Mouse (Mus musculus): ENCODE results near the gene Zmym1. TPM values are rescaled to one million over a fixed set of nuclear protein-coding genes. Genes with fewer than 3 reads are reported as not detected.

The Zmym1 gene
- polyA plus RNA-seq, 1 experiment: 1.6 TPM

- Histone ChIP-seq H3K79me2 (ENCODE audit: control insufficient read depth, insufficient read depth) (no peaks in the 10 kb centered on the region), H3K27me3 (ENCODE audit: control insufficient read depth, insufficient read depth, insufficient read length) (no peaks in the 10 kb centered on the region), H3ac (ENCODE audit: control insufficient read depth, insufficient read length) (no peak overlapping the region), H3K4me3 (no peak overlapping the region), H3K36me3 (ENCODE audit: control insufficient read depth, insufficient read depth) (peaks cover 25% of the 10 kb centered on the region), H3K4me2 (ENCODE audit: low read depth) (no peak overlapping the region)
- no peak for TF ChIP-seq MAX (IDR thresholded peaks at IDR 0.05; ENCODE audit: low read depth)
- no peak for TF ChIP-seq POLR2AphosphoS2 (IDR thresholded peaks at IDR 0.05; ENCODE audit: insufficient read length, low read depth)
- no peak for TF ChIP-seq TCF3 (IDR thresholded peaks at IDR 0.05; ENCODE audit: insufficient read length, low read depth)
- no peak for TF ChIP-seq E2F4 (IDR thresholded peaks at IDR 0.05; ENCODE audit: insufficient read depth)
- no peak for TF ChIP-seq CEBPB (IDR thresholded peaks at IDR 0.05; ENCODE audit: insufficient read depth, poor library complexity, severe bottlenecking)
- TF ChIP-seq SRF (IDR thresholded peaks at IDR 0.05; ENCODE audit: control insufficient read depth, insufficient read length, low read depth): no peak
- no peak for TF ChIP-seq MYOG (IDR thresholded peaks at IDR 0.05; ENCODE audit: control insufficient read depth in 1 of 3, insufficient read depth in 1 of 3, insufficient read length in 2 of 3, low read depth in 2 of 3)
- TF ChIP-seq MYOD1 (IDR thresholded peaks at IDR 0.05; ENCODE audit: control insufficient read depth in 1 of 3, insufficient read length in 2 of 3, low read depth in 2 of 3): no peak
- no peak for TF ChIP-seq USF1 (IDR thresholded peaks at IDR 0.05; ENCODE audit: low read depth)
- TF ChIP-seq REST (IDR thresholded peaks at IDR 0.05; ENCODE audit: insufficient read depth, insufficient read length): no peak
- TF ChIP-seq POLR2A (IDR thresholded peaks at IDR 0.05; ENCODE audit: insufficient read length, low read depth): no peak
- TF ChIP-seq TCF12 (IDR thresholded peaks at IDR 0.05; ENCODE audit: insufficient read depth, poor library complexity, severe bottlenecking): no peak
Measured at GRCm38 (mm10) chr4:127051121-127051520, 9.8 kb downstream of the Zmym1 start.

GRCm38 (mm10) chr4:127043540-127043939, 17.4 kb downstream of the Zmym1 start:
- peaks cover 27% of the 10 kb centered on the region for H3K36me3 ChIP-seq (ENCODE audit: control insufficient read depth, insufficient read depth)

GRCm38 (mm10) chr4:127039871-127040483, 21.0 kb downstream of the Zmym1 start:
- peak; percentile 41 for TF ChIP-seq POLR2A (IDR thresholded peaks at IDR 0.05; ENCODE audit: insufficient read length, low read depth)
- TF ChIP-seq MYOD1 (IDR thresholded peaks at IDR 0.05; ENCODE audit: control insufficient read depth in 1 of 3, insufficient read length in 2 of 3, low read depth in 2 of 3): no peak
- peak; percentile 80 for TF ChIP-seq POLR2AphosphoS2 (IDR thresholded peaks at IDR 0.05; ENCODE audit: insufficient read length, low read depth)
- Histone ChIP-seq H3K36me3 (ENCODE audit: control insufficient read depth, insufficient read depth) (peaks cover 47% of the 10 kb centered on the region), H3K27me3 (ENCODE audit: control insufficient read depth, insufficient read depth, insufficient read length) (no peaks in the 10 kb centered on the region), H3ac (ENCODE audit: control insufficient read depth, insufficient read length) (no peak overlapping the region), H3K4me2 (ENCODE audit: low read depth) (no peak overlapping the region), H3K79me2 (ENCODE audit: control insufficient read depth, insufficient read depth) (no peaks in the 10 kb centered on the region), H3K4me3 (no peak overlapping the region)

More at GRCm38 (mm10) chr4:127043540-127043939, 17.4 kb downstream of the Zmym1 start:
- Histone ChIP-seq H3K79me2 (ENCODE audit: control insufficient read depth, insufficient read depth) (no peaks in the 10 kb centered on the region), H3K4me2 (ENCODE audit: low read depth) (no peak overlapping the region), H3K27me3 (ENCODE audit: control insufficient read depth, insufficient read depth, insufficient read length) (no peaks in the 10 kb centered on the region), H3ac (ENCODE audit: control insufficient read depth, insufficient read length) (no peak overlapping the region), H3K4me3 (no peak overlapping the region)
- TF ChIP-seq E2F4 (IDR thresholded peaks at IDR 0.05; ENCODE audit: insufficient read depth) (no peak), SRF (IDR thresholded peaks at IDR 0.05; ENCODE audit: control insufficient read depth, insufficient read length, low read depth) (no peak), MYOG (IDR thresholded peaks at IDR 0.05; ENCODE audit: control insufficient read depth in 1 of 3, insufficient read depth in 1 of 3, insufficient read length in 2 of 3, low read depth in 2 of 3) (no peak), REST (IDR thresholded peaks at IDR 0.05; ENCODE audit: insufficient read depth, insufficient read length) (no peak)

GRCm38 (mm10) chr4:127038828-127039349, 22.1 kb downstream of the Zmym1 start:
- no peak overlapping the region for H3K4me2 ChIP-seq (ENCODE audit: low read depth)
- no peak overlapping the region for H3ac ChIP-seq (ENCODE audit: control insufficient read depth, insufficient read length)
- peaks cover 56% of the 10 kb centered on the region for H3K36me3 ChIP-seq (ENCODE audit: control insufficient read depth, insufficient read depth)
- peaks cover under 1% of the 10 kb centered on the region for H3K79me2 ChIP-seq (ENCODE audit: control insufficient read depth, insufficient read depth)
- no peaks in the 10 kb centered on the region for H3K27me3 ChIP-seq (ENCODE audit: control insufficient read depth, insufficient read depth, insufficient read length)
- TF ChIP-seq MAX (IDR thresholded peaks at IDR 0.05; ENCODE audit: low read depth): no peak
- peak; percentile 63 for TF ChIP-seq POLR2AphosphoS2 (IDR thresholded peaks at IDR 0.05; ENCODE audit: insufficient read length, low read depth)
- peak; percentile 17 for TF ChIP-seq POLR2A (IDR thresholded peaks at IDR 0.05; ENCODE audit: insufficient read length, low read depth)
- no peak for TF ChIP-seq REST (IDR thresholded peaks at IDR 0.05; ENCODE audit: insufficient read depth, insufficient read length)
- TF ChIP-seq MYOG (IDR thresholded peaks at IDR 0.05; ENCODE audit: control insufficient read depth in 1 of 3, insufficient read depth in 1 of 3, insufficient read length in 2 of 3, low read depth in 2 of 3): no peak
- no peak for TF ChIP-seq TCF12 (IDR thresholded peaks at IDR 0.05; ENCODE audit: insufficient read depth, poor library complexity, severe bottlenecking)
- TF ChIP-seq CEBPB (IDR thresholded peaks at IDR 0.05; ENCODE audit: insufficient read depth, poor library complexity, severe bottlenecking): no peak
- no peak overlapping the region for H3K4me3 ChIP-seq

GRCm38 (mm10) chr4:127037908-127038827, 22.8 kb downstream of the Zmym1 start:
- H3K4me3 ChIP-seq: no peak overlapping the region
- H3K79me2 ChIP-seq (ENCODE audit: control insufficient read depth, insufficient read depth): peaks cover 7% of the 10 kb centered on the region
- H3K4me2 ChIP-seq (ENCODE audit: low read depth): no peak overlapping the region
- no peak for TF ChIP-seq TCF12 (IDR thresholded peaks at IDR 0.05; ENCODE audit: insufficient read depth, poor library complexity, severe bottlenecking)
- no peaks in the 10 kb centered on the region for H3K27me3 ChIP-seq (ENCODE audit: control insufficient read depth, insufficient read depth, insufficient read length)
- no peak overlapping the region for H3ac ChIP-seq (ENCODE audit: control insufficient read depth, insufficient read length)
- H3K36me3 ChIP-seq (ENCODE audit: control insufficient read depth, insufficient read depth): peaks cover 63% of the 10 kb centered on the region

All from myocyte (in vitro differentiated cells).